Mouse (Mus musculus) brain, embryonic 14.5 days (tissue): ENCODE data around the gene Rhag.

Experiments
- CTCF ChIP-seq: fragments of 200-500 bp; IDR thresholded peaks from 2 replicates; pipeline ENCODE4 v1.5.1; 2012; ENCODE audit warnings: inconsistent platforms, mild to moderate bottlenecking, moderate library complexity, borderline replicate concordance; ENCODE audit not compliant: insufficient read depth, insufficient read length; ENCODE audit errors: extremely low read depth
- POLR2A ChIP-seq: fragments of 200-500 bp; IDR thresholded peaks from 2 replicates; pipeline ENCODE4 v1.6.1; 2012; ENCODE audit warnings: mild to moderate bottlenecking, inconsistent platforms, borderline replicate concordance; ENCODE audit not compliant: poor library complexity, insufficient read depth, insufficient read length, severe bottlenecking; ENCODE audit errors: extremely low read depth

- TF ChIP-seq CTCF (no peak), POLR2A (no peak)
Observed at GRCm38 (mm10) chr17:40879924-40880691, 69.2 kb downstream of the Rhag start, which contains the start of gene 9130008F23Rik.
